Mouse (Mus musculus) lung, embryonic 14.5 days (tissue): ENCODE measurements around the gene Gm20388. TPM values are rescaled to one million over a fixed set of nuclear protein-coding genes. Genes with fewer than 3 reads are reported as not detected.

Experiments used
- ATAC-seq: fragments of 200-750 bp; cut with Nextera tagmentation; 2 replicates; pipeline ENCODE4 v1.8.0; 2017; ENCODE audit warnings: mild to moderate bottlenecking, moderate TSS enrichment, moderate library complexity; ENCODE audit not compliant: insufficient read depth
- DNase-seq: peaks from one replicate; pipeline ENCODE4 v3.0.0-alpha.2; 2015
- H3K27ac ChIP-seq: fragments of 300-500 bp; sonication (generic); 2 replicates; pipeline ENCODE4 v1.5.1; 2014; ENCODE audit warnings: low read depth, mild to moderate bottlenecking, moderate library complexity
- H3K27me3 ChIP-seq: fragments of 300-500 bp; sonication (generic); 2 replicates; pipeline ENCODE4 v1.6.1; 2014; ENCODE audit warnings: low read length, control low read depth; ENCODE audit not compliant: insufficient read depth
- H3K36me3 ChIP-seq: fragments of 300-500 bp; sonication (generic); 2 replicates; pipeline ENCODE4 v1.6.1; 2014; ENCODE audit warnings: control low read depth; ENCODE audit not compliant: insufficient read depth
- H3K4me1 ChIP-seq: fragments of 300-500 bp; sonication (generic); 2 replicates; pipeline ENCODE4 v1.6.1; 2014; ENCODE audit warnings: antibody characterized with exemption, control low read depth; ENCODE audit not compliant: insufficient read depth
- H3K4me2 ChIP-seq: fragments of 300-500 bp; sonication (generic); 2 replicates; pipeline ENCODE4 v1.6.1; 2014; ENCODE audit warnings: mild to moderate bottlenecking
- H3K4me3 ChIP-seq: fragments of 300-500 bp; sonication (generic); 2 replicates; pipeline ENCODE4 v1.5.1; 2014; ENCODE audit warnings: low read depth, low read length
- H3K9ac ChIP-seq: fragments of 300-500 bp; sonication (generic); 2 replicates; pipeline ENCODE4 v1.6.1; 2014
- H3K9me3 ChIP-seq: fragments of 300-500 bp; sonication (generic); 2 replicates; pipeline ENCODE4 v1.6.1; 2016; ENCODE audit warnings: low read depth, low read length, control low read depth
- CTCF ChIP-seq: IDR thresholded peaks from 2 replicates; pipeline ENCODE4 v1.5.1; 2016; ENCODE audit warnings: antibody characterized with exemption, low read depth
- WGBS: fragments of 180-500 bp; shearing (Covaris S2); extraction: QIAGEN DNeasy Blood & Tissue Kit; methylation state at CpG from one replicate; pipeline ENCODE4 v1.1.7; 2014; 5-methylcytosine and 5-hydroxymethylcytosine counted together
- polyA plus RNA-seq: library from polyadenylated mRNA; unstranded; fragments of >200 nt; fragmentation: Nextera tagmentation; extraction: Ambion mirVana; gene quantifications from 2 replicates; pipeline ENCODE4 v1.2.1, GENCODE M21; 2014

The Gm20388 gene
- polyA plus RNA-seq, result not detected in 2 replicates

DNA sequence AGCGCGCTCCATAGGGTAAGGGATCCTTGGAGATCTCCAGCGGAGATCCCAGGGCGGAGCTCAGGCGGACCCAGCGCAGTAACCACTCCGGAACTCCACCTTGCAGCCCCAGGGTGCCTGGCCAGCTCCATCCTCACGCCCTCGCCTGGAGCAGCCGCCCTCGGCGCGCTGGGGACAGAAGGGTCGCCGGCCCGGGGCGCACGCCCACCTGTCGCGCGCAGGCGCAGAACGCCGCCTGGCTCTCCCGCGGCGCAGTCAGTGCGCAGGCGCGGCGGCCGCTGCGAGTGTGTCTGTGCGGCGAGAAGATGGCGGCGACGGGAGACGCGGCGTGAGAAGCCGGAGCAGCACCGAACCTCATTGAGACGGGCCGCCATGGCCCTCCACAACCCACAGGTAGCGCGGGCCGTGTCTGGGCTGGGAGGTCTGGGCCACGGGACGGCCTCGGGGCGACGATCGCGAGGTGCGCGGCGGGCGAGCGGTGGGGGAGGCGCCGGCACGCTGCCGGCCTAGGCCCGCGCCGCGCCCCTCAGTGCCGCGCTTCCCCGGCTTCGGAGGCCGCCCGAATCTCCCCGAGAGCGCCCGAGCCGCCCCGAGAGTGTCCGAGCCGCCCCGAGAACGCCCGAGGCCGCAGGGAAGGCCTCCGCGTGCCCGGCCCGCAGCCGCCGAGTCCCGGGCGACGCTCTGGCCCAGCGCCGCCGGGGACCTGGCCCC is at the start of gene Gm20388:
TSS of gene Gm20388 (plus strand) at position 295 of the 711 bp plus-strand sequence.
- Histone ChIP-seq H3K27ac (peak within 1 kb of the TSS; percentile 92), H3K27me3 (no peaks in the 10 kb centered on the region), H3K36me3 (no peaks in the 10 kb centered on the region), H3K4me3 (peak within 1 kb of the TSS; percentile 79), H3K4me2 (peak within 1 kb of the TSS; percentile 86), H3K9ac (peak within 1 kb of the TSS; percentile 91), H3K9me3 (no peaks in the 10 kb centered on the region), H3K4me1 (peaks cover 25% of the 10 kb centered on the region)
- no peak for TF ChIP-seq CTCF
- ATAC-seq (peak; percentile 94), DNase-seq (peak; percentile 95)
- under 1% methylated on average over 95 of the region's 97 CpGs for WGBS

DNA sequence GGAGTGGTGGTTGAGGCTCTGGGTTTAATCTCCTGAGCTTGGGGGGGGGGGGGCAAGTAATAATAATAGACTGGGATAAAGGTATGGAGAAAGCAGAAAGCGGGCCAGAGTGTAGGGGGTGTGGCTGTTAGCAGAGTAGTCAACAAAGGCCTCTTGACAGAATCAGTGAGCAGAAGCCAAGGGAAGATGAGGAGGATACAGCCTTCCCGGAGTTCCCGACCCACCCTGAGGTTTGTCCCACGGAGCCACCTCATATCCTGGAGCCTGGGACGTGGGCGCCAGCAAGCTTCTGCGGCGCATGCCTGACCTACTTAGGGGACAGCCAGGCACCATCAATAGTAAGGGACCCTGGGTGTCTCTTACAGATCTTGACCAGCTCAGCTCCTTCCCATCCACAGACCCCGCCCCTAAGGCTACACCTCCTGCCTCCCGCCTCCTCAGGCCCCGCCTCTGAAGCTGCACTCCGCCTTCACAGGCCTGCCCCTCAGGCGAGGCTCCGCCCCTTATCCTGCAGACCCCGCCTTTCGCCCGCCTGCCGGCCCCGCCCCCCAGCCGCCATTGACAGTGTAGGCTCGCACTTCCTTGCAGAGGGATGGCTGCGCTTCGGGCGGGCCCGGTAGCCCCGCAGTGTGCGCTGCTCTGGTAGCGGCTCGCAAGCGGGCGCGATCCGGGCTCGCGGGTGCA is 48.8 kb upstream of the Gm20388 start, which contains the start of gene Klhl36:
TSS of gene Klhl36 (plus strand) at position 561 of the 684 bp plus-strand sequence.
- peak within 1 kb of the TSS; percentile 69 for H3K9ac ChIP-seq
- H3K9me3 ChIP-seq, result no peaks in the 10 kb centered on the region
- H3K27me3 ChIP-seq, result peaks cover 6% of the 10 kb centered on the region; the same call in 1 of the 2 replicates
- peak within 1 kb of the TSS; percentile 94 for H3K4me2 ChIP-seq
- WGBS, result under 1% methylated on average over 35 of the region's 35 CpGs
- DNase-seq (peak; percentile 97), ATAC-seq (peak; percentile 97)
- H3K4me3 ChIP-seq, result peak within 1 kb of the TSS; percentile 70
- H3K4me1 ChIP-seq, result peaks cover 8% of the 10 kb centered on the region; the same call in 1 of the 2 replicates
- no peaks in the 10 kb centered on the region for H3K36me3 ChIP-seq
- TF ChIP-seq CTCF, result no peak
- peak within 1 kb of the TSS; percentile 15; the same call in 1 of the 2 replicates for H3K27ac ChIP-seq

DNA sequence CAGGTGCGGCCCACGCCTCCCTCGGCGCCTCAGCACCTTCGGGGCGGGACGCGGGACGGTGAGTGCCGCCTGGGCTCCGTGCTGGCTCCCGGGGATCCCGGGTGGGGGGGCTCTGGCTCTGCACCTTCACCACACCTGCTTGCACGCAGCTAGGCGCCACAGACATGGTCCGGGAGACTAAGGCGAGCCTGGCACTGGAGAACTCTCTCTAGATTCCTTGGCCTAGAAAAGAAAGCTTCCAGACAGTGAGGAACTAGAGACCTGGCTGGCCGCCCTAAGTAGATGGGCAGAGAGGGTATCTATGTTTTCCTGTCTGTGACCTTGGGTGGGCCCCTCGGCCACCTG is 48.3 kb upstream of the Gm20388 start:
- Histone ChIP-seq H3K27ac (peak overlapping the region; percentile 15; the same call in 1 of the 2 replicates), H3K9ac (peak overlapping the region; percentile 69), H3K36me3 (no peaks in the 10 kb centered on the region), H3K27me3 (peaks cover 6% of the 10 kb centered on the region; the same call in 1 of the 2 replicates), H3K9me3 (no peaks in the 10 kb centered on the region), H3K4me1 (peaks cover 8% of the 10 kb centered on the region; the same call in 1 of the 2 replicates), H3K4me3 (peak overlapping the region; percentile 70), H3K4me2 (peak overlapping the region; percentile 94)
- no peak for DNase-seq
- no peak for ATAC-seq
- TF ChIP-seq CTCF, result no peak
- under 1% methylated on average over 19 of the region's 19 CpGs for WGBS

GRCm38 (mm10) chr8:119862749-119863148 is 47.9 kb upstream of the Gm20388 start:
- Histone ChIP-seq H3K4me2 (peak overlapping the region; percentile 94), H3K9me3 (no peaks in the 10 kb centered on the region), H3K4me1 (peaks cover 8% of the 10 kb centered on the region; the same call in 1 of the 2 replicates), H3K4me3 (peak overlapping the region; percentile 70), H3K9ac (peak overlapping the region; percentile 69), H3K36me3 (no peaks in the 10 kb centered on the region), H3K27ac (peak overlapping the region; percentile 15; the same call in 1 of the 2 replicates), H3K27me3 (peaks cover 6% of the 10 kb centered on the region; the same call in 1 of the 2 replicates)
- WGBS, result 6% methylated on average over 6 of the region's 6 CpGs
- TF ChIP-seq CTCF, result no peak
- peak; percentile 58 for DNase-seq
- no peak; the same call in 1 of the 2 replicates for ATAC-seq

DNA sequence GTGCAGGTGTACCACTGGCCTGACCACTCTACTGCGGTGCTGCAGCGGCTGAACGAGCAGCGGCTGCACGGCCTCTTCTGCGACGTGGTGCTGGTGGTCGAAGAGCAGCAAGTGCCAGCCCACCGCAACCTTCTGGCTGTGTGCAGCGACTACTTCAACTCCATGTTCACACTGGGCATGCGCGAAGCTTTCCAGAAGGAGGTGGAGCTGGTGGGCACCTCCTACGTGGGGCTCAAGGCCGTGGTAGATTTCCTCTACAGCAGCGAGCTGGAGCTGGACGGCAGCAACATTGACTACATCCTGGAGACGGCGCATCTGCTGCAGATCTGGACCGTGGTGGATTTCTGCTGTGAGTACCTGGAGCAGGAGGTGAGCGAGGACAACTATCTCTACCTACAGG is 41.0 kb upstream of the Gm20388 start:
- ATAC-seq, result no peak
- Histone ChIP-seq H3K4me2 (no peak overlapping the region), H3K4me3 (no peak overlapping the region), H3K4me1 (no peaks in the 10 kb centered on the region), H3K9me3 (peaks cover 8% of the 10 kb centered on the region; the same call in 1 of the 2 replicates), H3K27ac (no peak overlapping the region), H3K27me3 (no peaks in the 10 kb centered on the region), H3K9ac (no peak overlapping the region), H3K36me3 (peaks cover 41% of the 10 kb centered on the region)
- WGBS, result 76% methylated on average over 20 of the region's 20 CpGs
- peak; percentile 27 for DNase-seq
- TF ChIP-seq CTCF, result no peak

DNA sequence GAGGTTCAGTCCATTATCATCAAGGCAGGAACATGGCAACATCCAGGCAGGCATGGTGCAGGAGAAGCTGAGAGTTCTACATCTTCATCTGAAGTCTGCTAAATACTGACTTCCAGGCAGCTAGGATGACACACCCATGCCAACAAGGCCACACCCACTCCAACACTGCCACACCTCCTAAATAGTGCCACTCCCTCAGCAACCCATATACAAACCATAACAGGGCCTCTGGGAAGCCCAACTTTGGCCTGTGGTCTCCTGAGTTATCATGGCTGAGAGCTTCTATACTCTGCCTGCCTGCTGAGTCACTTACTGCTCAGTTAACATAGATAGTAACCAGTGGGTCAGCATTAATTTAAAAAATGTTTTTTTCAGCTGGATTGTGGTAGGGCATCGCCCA is 37.5 kb upstream of the Gm20388 start:
- no peak for TF ChIP-seq CTCF
- no peak for DNase-seq
- Histone ChIP-seq H3K27me3 (no peaks in the 10 kb centered on the region), H3K4me2 (no peak overlapping the region), H3K4me1 (no peaks in the 10 kb centered on the region), H3K27ac (no peak overlapping the region), H3K9me3 (peaks cover 8% of the 10 kb centered on the region; the same call in 1 of the 2 replicates), H3K4me3 (no peak overlapping the region), H3K9ac (no peak overlapping the region), H3K36me3 (peaks cover 44% of the 10 kb centered on the region)
- 94% methylated on average over 1 of the region's 1 CpGs for WGBS
- no peak for ATAC-seq

DNA sequence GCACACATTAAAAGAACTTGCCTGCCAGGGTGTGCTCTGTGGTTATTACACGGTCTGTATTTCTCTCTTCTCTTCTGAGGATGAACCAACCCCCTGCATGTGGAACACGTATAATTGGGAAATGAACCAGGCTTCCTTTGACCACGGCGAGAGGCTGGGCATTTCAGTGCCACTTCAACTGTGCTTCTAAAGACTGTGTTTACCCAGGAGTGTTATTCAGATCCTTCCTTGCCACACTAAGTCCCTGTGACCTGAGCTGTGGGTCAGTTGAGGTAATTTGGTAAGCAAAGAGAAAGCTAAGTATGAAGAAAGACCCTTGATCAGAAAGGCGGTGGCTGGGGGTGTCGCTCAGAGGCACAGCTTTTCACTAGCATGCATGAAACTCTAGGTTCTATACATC is 29.3 kb upstream of the Gm20388 start:
- no peak overlapping the region for H3K9ac ChIP-seq
- DNase-seq (no peak), ATAC-seq (no peak)
- H3K4me2 ChIP-seq, result no peak overlapping the region
- no peaks in the 10 kb centered on the region for H3K36me3 ChIP-seq
- H3K4me1 ChIP-seq, result no peaks in the 10 kb centered on the region; the same call in 1 of the 2 replicates
- H3K27me3 ChIP-seq, result no peaks in the 10 kb centered on the region
- no peak for TF ChIP-seq CTCF
- 58% methylated on average over 6 of the region's 6 CpGs for WGBS
- no peak overlapping the region for H3K27ac ChIP-seq
- H3K4me3 ChIP-seq, result no peak overlapping the region
- H3K9me3 ChIP-seq, result no peaks in the 10 kb centered on the region
